Mouse (Mus musculus) urinary bladder, postnatal 14 days (tissue): ENCODE measurements around the gene Cdc42bpa.

Experiments used
- DNase-seq: peaks from one replicate; pipeline ENCODE4 v3.0.0; 2021; ENCODE audit warnings: low spot score

The Cdc42bpa gene

DNA sequence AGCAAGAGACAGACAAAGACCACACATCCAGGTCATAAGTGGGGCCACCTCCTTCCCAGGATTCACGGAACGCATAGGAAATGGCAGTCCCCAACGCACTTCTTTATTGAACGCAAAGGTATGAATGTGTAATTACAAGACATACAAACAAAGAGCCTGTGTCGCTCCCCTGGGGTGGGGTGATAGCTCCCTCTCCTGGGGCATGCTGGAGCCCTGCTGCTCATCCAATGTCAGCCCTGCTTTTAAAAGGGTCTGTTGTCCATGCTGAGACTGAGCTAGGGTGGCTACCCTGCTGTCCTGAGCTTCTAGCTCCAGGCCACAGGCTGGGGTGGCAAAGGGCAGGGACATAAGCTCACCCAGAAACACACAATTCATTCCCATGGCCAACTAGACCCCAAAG lies 206.3 kb downstream of the Cdc42bpa start:
- DNase-seq = no peak

- DNase-seq = no peak
These were observed 208.0 kb downstream of the Cdc42bpa start for GRCm38 (mm10) chr1:180168294-180168693.

GRCm38 (mm10) chr1:180169161-180169560 lies 208.9 kb downstream of the Cdc42bpa start:
- no peak for DNase-seq

DNA sequence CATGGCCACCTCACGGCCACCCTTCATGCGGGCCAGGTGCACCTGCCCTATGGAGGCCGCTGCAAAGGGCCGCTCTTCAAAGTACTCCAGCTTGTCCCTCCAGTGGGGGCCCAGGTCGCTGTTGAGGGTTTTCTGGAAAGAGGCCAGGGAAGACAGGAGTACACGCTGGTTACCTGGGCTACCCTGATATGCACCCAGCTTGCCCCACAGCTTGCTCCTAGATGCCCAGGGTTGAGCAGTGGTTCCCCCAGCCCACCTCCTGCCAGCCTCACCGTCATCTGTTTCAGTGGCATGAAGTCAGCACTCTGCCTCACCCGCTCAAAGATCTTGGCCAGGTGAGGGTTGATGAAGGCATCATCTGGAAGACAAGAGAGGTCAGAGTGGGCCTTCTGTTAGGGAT lies 209.8 kb downstream of the Cdc42bpa start:
- DNase-seq = no peak

- DNase-seq = no peak
These were observed 211.6 kb downstream of the Cdc42bpa start for GRCm38 (mm10) chr1:180171883-180172282.

- no peak for DNase-seq
These were observed 212.3 kb downstream of the Cdc42bpa start for GRCm38 (mm10) chr1:180172600-180172999.

GRCm38 (mm10) chr1:180173017-180173416 lies 212.7 kb downstream of the Cdc42bpa start:
- no peak for DNase-seq

DNA sequence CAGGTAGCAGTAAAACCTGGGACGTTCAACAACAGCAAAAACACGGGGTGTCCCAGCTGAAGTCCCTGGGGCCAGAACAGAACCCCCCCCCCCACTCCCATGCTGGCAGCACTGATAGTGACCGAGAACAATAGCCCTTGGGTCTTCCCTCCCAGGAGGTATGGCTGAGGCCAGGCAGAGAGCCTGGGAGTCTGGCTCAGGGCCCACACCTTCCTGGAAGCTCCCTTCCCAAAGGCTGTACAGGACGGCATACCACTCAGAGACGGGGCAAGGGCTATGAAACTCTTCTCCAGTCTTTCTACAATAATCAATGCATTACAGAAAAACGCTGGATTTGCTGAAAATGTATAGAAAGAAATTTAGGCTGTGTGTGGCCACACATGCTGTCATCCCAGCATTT lies 214.4 kb downstream of the Cdc42bpa start:
- DNase-seq = no peak

DNA sequence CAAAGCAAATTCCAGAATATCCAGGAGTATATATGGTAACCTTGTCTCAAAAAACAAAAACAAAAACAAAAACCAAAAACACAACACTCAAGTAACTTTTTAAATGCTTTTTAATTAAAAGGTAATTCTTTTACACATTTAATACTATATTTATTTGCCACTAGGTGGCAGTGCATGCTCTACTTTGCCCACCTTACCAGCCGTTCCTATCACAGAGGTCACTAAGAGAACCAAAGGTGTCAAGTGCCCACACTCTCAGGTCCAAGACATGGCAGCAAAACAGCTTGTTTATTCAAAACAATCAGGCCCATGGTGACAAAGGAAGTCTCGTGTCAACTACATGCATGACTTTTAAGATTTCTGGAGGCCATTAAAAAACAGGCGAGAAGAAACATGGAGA lies 214.9 kb downstream of the Cdc42bpa start:
- DNase-seq = no peak

DNA sequence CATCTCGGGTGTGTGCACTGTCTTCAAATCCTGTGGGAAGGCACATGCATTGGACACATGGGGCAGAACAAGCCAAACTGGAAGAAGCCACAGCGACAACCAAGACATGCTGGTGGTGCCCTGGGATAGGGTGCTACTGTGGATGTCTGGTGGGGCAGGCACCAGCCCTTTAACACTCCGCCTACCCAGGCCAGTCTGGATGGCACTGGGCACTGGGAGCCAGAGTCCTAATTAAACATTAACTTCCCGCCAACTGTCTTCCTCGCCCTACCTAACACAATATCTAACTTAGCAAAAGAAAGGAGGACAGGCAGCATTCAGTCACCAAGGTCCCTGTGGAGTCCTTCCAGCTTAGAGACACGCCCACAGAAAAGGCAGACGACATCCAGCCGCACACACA lies 215.4 kb downstream of the Cdc42bpa start:
- no peak for DNase-seq

- DNase-seq = no peak
These were observed 216.5 kb downstream of the Cdc42bpa start for GRCm38 (mm10) chr1:180176784-180177183.

DNA sequence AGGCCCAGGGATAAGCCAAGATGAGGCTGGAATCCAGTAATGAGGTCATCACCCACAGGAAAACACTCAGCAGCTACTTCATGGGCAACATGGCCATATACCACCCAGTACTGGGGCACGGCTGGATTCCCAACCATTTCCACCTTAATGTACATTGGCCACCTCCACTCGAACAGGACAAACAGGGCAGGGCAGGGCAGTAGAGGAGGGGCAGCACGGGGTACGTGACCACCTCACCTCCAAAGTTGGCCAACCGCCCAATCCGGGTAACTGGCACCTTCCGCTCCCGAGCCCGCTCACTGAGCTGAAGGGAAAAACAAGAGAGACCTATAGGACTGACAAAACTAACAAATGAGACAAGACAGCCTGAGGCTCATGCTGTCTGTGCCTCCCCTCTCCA lies 218.1 kb downstream of the Cdc42bpa start:
- no peak for DNase-seq

- no peak for DNase-seq
These were observed 218.8 kb downstream of the Cdc42bpa start for GRCm38 (mm10) chr1:180179100-180179499.

DNA sequence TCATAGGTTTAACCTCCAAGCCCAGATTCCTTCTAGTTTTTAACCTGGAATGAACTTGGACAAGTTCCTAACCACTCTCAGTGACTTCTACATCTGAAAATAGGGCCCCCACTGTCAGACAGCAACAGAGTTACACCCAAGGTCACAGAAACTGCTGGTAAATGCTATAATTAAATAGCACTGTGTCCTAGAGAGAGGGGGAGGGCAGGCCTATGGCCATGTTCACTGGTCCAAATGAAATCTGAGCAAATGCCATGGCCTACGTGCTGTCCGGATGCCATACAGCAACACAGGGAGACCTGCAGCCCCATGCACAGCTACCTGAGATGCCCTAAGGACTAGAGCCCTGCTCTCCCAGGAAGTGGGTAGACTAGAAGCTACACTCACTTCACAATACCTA lies 219.6 kb downstream of the Cdc42bpa start:
- DNase-seq = no peak

- DNase-seq = no peak
These were observed 221.2 kb downstream of the Cdc42bpa start for GRCm38 (mm10) chr1:180181304-180181965.

DNA sequence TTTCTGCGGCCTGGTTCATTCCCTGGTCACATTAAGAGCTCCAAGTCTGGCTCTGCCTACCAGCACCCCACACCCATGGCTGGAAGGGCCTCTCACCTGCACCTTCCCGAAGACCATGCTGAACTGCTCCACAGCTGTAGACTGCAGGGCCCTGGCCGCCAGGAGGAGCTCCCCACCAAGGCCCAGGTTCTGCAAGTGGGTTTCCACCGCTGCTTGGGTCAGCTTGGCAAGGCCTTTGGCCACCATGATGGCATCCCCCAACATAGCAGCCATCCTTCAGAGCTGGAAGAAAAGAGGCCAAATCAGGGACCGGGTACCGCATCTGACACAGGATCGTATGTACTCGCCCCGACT lies 221.7 kb downstream of the Cdc42bpa start:
- DNase-seq = no peak

- DNase-seq = no peak
These were observed 222.5 kb downstream of the Cdc42bpa start for GRCm38 (mm10) chr1:180182731-180183130.

DNA sequence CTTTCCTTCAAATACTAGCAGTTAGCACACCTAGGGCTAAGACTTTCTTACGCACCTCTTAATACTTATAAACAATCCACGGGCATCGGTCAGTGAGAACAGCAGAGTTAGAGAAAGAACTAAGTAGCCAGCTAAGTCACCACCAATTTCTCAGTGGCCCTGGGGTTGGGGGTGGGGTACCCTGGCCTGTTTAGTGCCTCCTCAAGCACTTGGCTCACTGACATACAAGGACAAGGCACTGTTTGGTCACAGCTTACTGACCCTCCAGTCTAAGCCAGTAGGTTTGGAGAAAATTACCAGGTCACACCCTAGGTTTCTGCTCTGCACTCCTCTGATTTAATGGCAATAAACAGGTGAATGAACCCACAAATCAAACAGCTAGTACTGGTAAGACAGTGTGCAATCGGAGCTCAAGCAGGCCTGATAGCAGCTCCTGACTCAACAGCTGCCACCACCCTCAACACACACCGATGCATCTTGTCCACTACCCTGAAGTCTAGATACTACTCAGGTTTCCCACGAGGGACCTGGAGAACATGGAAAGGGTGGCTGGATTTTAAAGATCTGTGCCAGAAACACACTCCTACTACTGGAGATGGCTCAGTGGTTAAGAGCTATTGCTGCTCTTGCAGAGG lies 223.4 kb downstream of the Cdc42bpa start:
- DNase-seq = no peak

DNA sequence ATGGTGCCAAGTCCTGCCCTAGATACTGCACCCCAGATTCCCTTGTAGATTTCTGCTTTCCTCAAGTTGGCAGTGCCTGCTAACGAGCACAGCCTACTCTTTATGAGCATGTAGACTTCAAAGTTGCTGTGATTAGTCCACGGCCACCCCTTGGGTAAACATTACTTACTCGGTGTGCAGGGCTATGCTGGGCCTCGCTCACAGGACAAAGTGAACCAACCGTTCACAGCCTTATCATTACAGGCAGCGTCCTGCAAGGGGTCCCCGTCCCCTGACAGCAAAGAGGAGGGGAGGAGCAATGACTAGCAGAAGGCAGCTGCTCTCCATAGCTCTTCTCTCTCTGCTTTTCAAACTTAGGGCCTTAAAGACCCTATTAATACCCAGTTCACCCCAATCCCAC lies 224.5 kb downstream of the Cdc42bpa start:
- no peak for DNase-seq

- no peak for DNase-seq
These were observed 225.6 kb downstream of the Cdc42bpa start for GRCm38 (mm10) chr1:180185877-180186276.

DNA sequence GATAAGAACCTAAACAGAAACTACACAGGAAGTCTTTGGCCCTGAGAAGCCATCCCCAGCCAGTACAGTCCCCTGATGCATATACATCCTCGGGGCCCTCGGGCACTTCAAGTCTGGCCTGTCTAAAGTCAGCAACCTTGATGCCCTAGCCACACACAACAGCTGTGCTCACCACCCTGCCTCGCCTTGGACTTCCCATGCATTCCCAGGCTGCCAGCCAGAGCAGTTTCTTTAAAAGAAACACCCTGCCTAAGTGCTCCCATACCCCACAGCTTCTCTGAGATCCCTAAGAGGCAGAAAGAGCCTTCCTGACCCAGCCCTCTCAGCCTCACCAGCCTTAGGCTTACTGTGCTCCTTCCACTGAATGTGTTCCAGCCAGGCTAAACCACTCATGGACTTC lies 226.1 kb downstream of the Cdc42bpa start:
- no peak for DNase-seq

- DNase-seq = no peak
These were observed 228.7 kb downstream of the Cdc42bpa start for GRCm38 (mm10) chr1:180188951-180189350.

DNA sequence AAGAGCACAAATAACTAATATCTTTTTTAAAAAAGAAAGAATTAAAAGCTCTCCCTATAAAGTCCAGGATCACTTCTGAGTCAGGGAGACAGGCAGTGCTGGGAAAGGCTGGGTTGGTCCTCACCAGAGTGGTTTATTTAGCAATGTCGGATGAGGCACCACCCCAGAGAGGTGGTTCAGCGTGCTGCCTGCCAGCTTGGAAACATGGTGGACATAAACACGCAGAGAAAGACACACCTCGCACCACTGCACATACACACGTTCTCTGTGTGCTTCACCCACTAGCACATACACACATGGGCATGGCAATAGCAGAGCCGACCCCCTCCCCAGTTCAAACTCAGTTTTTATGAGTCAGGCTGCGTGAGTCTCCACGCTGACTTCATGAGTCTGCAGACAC lies 230.8 kb downstream of the Cdc42bpa start:
- DNase-seq = no peak

GRCm38 (mm10) chr1:180191651-180192220 lies 231.5 kb downstream of the Cdc42bpa start:
- no peak for DNase-seq
